Mouse (Mus musculus): ENCODE data around the gene Lmntd1. TPM values are rescaled to one million over a fixed set of nuclear protein-coding genes. Genes with fewer than 3 reads are reported as not detected.

Gene Lmntd1
- polyA plus RNA-seq, 1 experiment: 1.2 TPM

- H3K27ac ChIP-seq (ENCODE audit: insufficient read depth, low read length): no peak overlapping the region
- H3K4me3 ChIP-seq (ENCODE audit: insufficient read depth, low read length): no peak overlapping the region
- no peaks in the 10 kb centered on the region for H3K4me1 ChIP-seq (ENCODE audit: control insufficient read depth, insufficient read depth, low read length)
- TF ChIP-seq POLR2A (IDR thresholded peaks at IDR 0.05; ENCODE audit: low read depth, low read length): no peak
- TF ChIP-seq CTCF (IDR thresholded peaks at IDR 0.05; ENCODE audit: borderline replicate concordance, insufficient read depth, low read length): no peak
Measured at GRCm38 (mm10) chr6:145481938-145482337, 132.2 kb downstream of the Lmntd1 start.

- TF ChIP-seq POLR2A (IDR thresholded peaks at IDR 0.05; ENCODE audit: low read depth, low read length) (no peak), CTCF (IDR thresholded peaks at IDR 0.05; ENCODE audit: borderline replicate concordance, insufficient read depth, low read length) (no peak)
- H3K4me1 ChIP-seq (ENCODE audit: control insufficient read depth, insufficient read depth, low read length): no peaks in the 10 kb centered on the region
- H3K27ac ChIP-seq (ENCODE audit: insufficient read depth, low read length): no peak overlapping the region
- H3K4me3 ChIP-seq (ENCODE audit: insufficient read depth, low read length): no peak overlapping the region
Measured at GRCm38 (mm10) chr6:145478821-145479271, 135.3 kb downstream of the Lmntd1 start.

- Histone ChIP-seq H3K4me3 (ENCODE audit: insufficient read depth, low read length) (no peak overlapping the region), H3K27ac (ENCODE audit: insufficient read depth, low read length) (no peak overlapping the region), H3K4me1 (ENCODE audit: control insufficient read depth, insufficient read depth, low read length) (no peaks in the 10 kb centered on the region)
- TF ChIP-seq CTCF (IDR thresholded peaks at IDR 0.05; ENCODE audit: borderline replicate concordance, insufficient read depth, low read length): no peak
Measured at GRCm38 (mm10) chr6:145477367-145477905, 136.7 kb downstream of the Lmntd1 start.

GRCm38 (mm10) chr6:145471638-145472247 is 142.4 kb downstream of the Lmntd1 start:
- Histone ChIP-seq H3K4me1 (ENCODE audit: control insufficient read depth, insufficient read depth, low read length) (no peaks in the 10 kb centered on the region), H3K27ac (ENCODE audit: insufficient read depth, low read length) (no peak overlapping the region), H3K4me3 (ENCODE audit: insufficient read depth, low read length) (no peak overlapping the region)
- TF ChIP-seq POLR2A (IDR thresholded peaks at IDR 0.05; ENCODE audit: low read depth, low read length): no peak
- TF ChIP-seq CTCF (IDR thresholded peaks at IDR 0.05; ENCODE audit: borderline replicate concordance, insufficient read depth, low read length): no peak

GRCm38 (mm10) chr6:145469260-145469943 is 144.7 kb downstream of the Lmntd1 start:
- Histone ChIP-seq H3K27ac (ENCODE audit: insufficient read depth, low read length) (no peak overlapping the region), H3K4me3 (ENCODE audit: insufficient read depth, low read length) (no peak overlapping the region), H3K4me1 (ENCODE audit: control insufficient read depth, insufficient read depth, low read length) (no peaks in the 10 kb centered on the region)
- no peak for TF ChIP-seq CTCF (IDR thresholded peaks at IDR 0.05; ENCODE audit: borderline replicate concordance, insufficient read depth, low read length)
- no peak for TF ChIP-seq POLR2A (IDR thresholded peaks at IDR 0.05; ENCODE audit: low read depth, low read length)

- Histone ChIP-seq H3K4me3 (ENCODE audit: insufficient read depth, low read length) (no peak overlapping the region), H3K27ac (ENCODE audit: insufficient read depth, low read length) (no peak overlapping the region), H3K4me1 (ENCODE audit: control insufficient read depth, insufficient read depth, low read length) (no peaks in the 10 kb centered on the region)
- TF ChIP-seq CTCF (IDR thresholded peaks at IDR 0.05; ENCODE audit: borderline replicate concordance, insufficient read depth, low read length) (no peak), POLR2A (IDR thresholded peaks at IDR 0.05; ENCODE audit: low read depth, low read length) (no peak)
Measured at GRCm38 (mm10) chr6:145464027-145464426, 150.1 kb downstream of the Lmntd1 start.

GRCm38 (mm10) chr6:145462677-145463245 is 151.4 kb downstream of the Lmntd1 start:
- H3K4me1 ChIP-seq (ENCODE audit: control insufficient read depth, insufficient read depth, low read length): no peaks in the 10 kb centered on the region

GRCm38 (mm10) chr6:145457066-145457465 is 157.1 kb downstream of the Lmntd1 start:
- Histone ChIP-seq H3K27ac (ENCODE audit: insufficient read depth, low read length) (no peak overlapping the region), H3K4me3 (ENCODE audit: insufficient read depth, low read length) (no peak overlapping the region), H3K4me1 (ENCODE audit: control insufficient read depth, insufficient read depth, low read length) (no peaks in the 10 kb centered on the region)
- no peak for TF ChIP-seq POLR2A (IDR thresholded peaks at IDR 0.05; ENCODE audit: low read depth, low read length)
- no peak for TF ChIP-seq CTCF (IDR thresholded peaks at IDR 0.05; ENCODE audit: borderline replicate concordance, insufficient read depth, low read length)

More at GRCm38 (mm10) chr6:145462677-145463245, 151.4 kb downstream of the Lmntd1 start:
- no peak for TF ChIP-seq CTCF (IDR thresholded peaks at IDR 0.05; ENCODE audit: borderline replicate concordance, insufficient read depth, low read length)
- TF ChIP-seq POLR2A (IDR thresholded peaks at IDR 0.05; ENCODE audit: low read depth, low read length): no peak
- H3K4me3 ChIP-seq (ENCODE audit: insufficient read depth, low read length): no peak overlapping the region
- no peak overlapping the region for H3K27ac ChIP-seq (ENCODE audit: insufficient read depth, low read length)

GRCm38 (mm10) chr6:145450628-145451403 is 163.3 kb downstream of the Lmntd1 start:
- Histone ChIP-seq H3K27ac (ENCODE audit: insufficient read depth, low read length) (peak overlapping the region; percentile 76), H3K4me1 (ENCODE audit: control insufficient read depth, insufficient read depth, low read length) (peaks cover 23% of the 10 kb centered on the region), H3K4me3 (ENCODE audit: insufficient read depth, low read length) (no peak overlapping the region)
- TF ChIP-seq CTCF (IDR thresholded peaks at IDR 0.05; ENCODE audit: borderline replicate concordance, insufficient read depth, low read length): no peak
- TF ChIP-seq POLR2A (IDR thresholded peaks at IDR 0.05; ENCODE audit: low read depth, low read length): no peak

All from embryonic fibroblast, embryonic 13.5 days (primary cell).